Mouse (Mus musculus): ENCODE measurements at regions not wholly inside any gene's neighbourhood (a gene's known extent, or its start where the extent isn't known, plus 50 kb on each side); places are given as distances from the start of the nearest gene placed in this dataset.
"Not testable (repeated sequence)": the region's sequence is repeated elsewhere in the genome, so short reads cannot be mapped to it uniquely, and the experiment has no call there.

- no peak for DNase-seq (ENCODE audit: low spot score)
Measured at GRCm38 (mm10) chrX:162359767-162360545, 200.4 kb upstream of the Nhs start.

DNA sequence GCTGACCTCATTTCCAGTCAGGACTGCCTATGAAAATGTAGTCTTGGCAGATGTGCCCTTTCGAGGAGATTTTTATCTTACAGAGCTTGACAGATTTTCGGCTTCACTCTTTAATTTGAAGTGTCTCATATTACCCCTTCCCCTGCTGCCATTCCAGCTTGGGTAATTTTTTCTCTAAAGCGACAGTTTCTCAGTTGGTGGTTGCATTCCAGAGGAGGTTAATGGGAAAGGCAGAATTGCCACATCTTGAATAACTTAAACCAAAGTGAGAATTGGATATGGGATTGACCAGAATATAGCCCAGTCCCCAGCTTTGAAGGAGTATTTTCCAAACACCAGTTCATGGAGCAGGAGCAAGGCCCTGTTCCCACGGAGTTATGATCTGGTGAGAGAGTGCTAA is 188.8 kb upstream of the Nhs start:
- DNase-seq (ENCODE audit: low spot score), result no peak

DNA sequence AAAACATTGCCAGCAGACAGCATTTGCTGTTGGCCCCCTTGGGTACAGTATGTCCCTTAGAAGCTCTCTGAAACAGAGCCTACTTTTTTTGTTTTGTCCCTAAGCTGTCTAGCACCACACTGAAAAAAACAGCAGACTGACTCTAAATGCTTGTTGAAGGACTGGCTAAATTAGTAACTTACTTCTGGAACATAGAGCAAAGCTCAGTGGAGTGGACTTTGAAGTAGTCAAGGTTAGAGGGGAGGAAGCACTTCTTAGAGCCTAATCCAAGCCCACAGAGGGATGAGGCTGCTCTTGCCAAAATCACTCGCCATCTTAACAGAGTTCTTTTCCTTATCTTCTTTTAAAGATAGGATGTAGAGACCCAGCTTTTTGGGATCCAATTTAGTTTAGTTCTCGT is 188.4 kb upstream of the Nhs start:
- DNase-seq (ENCODE audit: low spot score), result no peak

DNA sequence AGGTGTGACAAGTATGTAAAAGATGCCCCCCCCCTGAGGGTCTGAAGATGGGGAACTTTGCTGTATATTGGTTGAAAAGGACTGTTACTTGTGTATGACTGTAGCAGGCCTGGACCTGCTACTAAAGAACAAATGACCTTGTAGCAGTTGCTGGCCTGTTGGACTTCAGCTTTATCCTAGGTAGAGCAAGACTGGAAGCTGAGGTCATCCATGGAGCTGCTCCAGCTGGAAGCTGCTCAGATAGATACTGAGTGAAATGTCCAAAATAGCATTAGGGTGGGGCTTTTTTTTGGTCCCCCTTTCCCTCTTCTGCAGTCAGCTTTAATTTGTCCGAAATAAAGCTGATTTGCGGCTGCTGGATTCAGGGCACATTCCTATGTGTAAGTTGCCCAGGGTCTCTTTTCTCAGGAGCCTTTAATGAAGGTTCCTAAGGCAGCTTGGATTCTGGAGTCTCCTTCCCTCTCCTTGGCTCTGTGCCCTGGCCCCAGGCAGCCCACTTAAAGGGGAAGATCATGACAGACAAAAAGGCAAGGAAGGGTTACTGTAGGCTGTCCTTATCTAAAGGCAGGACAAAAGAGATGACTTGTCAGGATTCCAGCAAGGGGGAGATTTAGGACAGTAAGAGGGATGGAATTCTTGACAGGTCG is 186.1 kb upstream of the Nhs start:
- no peak for DNase-seq (ENCODE audit: low spot score)

GRCm38 (mm10) chrX:162332121-162332520 is 172.6 kb upstream of the Nhs start:
- no peak for DNase-seq (ENCODE audit: low spot score)

- no peak for DNase-seq (ENCODE audit: low spot score)
Measured at GRCm38 (mm10) chrX:162307646-162308045, 148.1 kb upstream of the Nhs start.

- no peak for DNase-seq (ENCODE audit: low spot score)
Measured at GRCm38 (mm10) chrX:162304145-162304544, 144.6 kb upstream of the Nhs start.

DNA sequence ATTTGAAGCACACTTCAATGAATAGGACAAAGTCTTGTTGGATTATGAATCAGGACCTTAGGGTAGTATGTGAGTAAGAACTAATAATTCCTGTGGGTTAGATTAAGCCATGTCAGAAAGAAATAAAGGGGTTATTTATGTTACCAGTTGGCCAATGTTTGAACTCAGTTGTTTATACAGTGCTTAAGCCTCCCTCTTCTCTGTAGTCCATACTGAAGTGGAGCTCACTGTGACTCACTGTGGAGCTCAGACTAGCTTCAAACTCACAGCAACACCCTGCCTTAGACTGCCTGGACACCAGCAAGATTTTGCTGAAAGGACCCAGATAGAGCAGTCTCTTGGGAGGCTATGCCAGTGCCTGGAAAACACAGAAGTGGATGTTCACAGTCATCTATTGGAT is 143.3 kb upstream of the Nhs start:
- DNase-seq (ENCODE audit: low spot score), result no peak

DNA sequence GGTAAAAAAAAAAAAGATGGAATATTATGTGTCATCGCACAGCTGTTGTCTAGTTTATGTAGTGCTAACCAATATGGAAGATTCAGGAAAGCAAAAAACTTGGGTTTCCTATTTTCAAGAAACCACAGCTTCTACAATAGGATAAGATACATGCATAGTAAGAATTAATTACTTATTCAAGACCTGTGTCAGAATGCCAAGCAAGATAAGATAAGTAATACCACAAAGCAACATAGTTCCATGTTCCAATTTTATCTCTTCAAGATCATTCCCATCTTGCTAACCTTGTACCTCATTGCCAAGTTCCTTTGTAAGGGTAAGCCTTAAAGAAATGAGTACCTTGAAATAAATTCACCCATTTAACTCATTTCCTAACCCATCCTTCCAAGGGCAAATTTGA is 131.7 kb upstream of the Nhs start:
- no peak for DNase-seq (ENCODE audit: low spot score)

DNA sequence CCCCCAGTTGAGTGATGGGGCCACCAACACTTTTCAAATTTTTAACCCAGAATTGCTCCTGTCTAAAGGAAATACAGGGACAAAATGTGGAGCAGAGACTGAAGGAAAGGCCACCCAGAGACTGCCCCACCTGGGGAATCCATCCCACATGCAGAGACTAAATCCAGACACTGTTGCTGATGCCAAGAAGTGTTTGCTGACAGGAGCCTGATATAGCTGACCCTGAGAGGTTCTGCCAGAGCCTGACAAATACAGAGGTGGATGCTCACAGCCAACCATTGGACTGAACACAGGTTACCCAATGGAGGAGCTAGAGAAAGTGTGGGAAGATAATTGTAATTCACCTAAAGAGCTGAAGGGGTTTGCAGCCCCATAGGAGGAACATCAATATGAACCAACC is 126.6 kb upstream of the Nhs start:
- not testable (repeated sequence) for DNase-seq (ENCODE audit: low spot score)

DNA sequence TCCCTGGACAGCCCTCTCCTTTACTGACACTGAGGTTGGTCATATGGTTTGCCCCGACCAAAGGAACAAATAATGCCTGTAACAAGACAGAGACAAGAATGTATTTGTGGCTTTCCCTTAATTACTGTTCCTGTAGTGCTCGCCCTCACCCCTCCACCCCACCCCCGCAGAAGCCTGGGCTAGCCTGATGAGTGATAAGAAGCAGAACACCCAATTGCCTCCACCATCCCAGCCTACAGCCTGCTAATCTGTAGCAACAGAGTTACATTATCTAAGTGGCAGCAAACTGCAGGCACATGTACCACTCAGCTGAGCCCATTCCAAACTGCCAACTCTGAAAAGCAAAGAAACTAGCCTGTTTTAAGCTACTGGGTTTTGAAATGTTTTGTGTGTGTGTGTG is 124.7 kb upstream of the Nhs start:
- no peak for DNase-seq (ENCODE audit: low spot score)

DNA sequence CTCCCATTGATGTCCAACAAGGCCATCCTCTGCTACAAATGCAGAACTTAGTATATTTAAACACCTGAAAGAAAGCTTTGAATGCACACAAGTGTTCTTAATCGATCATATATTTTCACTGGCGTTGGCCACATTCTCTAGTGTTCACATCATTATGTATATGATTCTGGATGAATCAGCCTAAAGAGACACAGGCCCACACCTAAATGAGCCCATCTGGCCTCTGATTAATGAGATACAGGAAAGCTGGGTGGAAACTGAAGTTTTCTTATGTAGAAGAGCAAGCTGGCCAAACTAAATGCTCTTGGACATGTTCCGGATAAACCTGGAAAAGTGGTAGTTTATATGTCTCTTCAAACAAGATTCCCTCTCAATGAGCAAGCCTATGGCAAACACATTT is 123.2 kb upstream of the Nhs start:
- no peak for DNase-seq (ENCODE audit: low spot score)

GRCm38 (mm10) chrX:162278834-162279708 is 119.5 kb upstream of the Nhs start:
- DNase-seq (ENCODE audit: low spot score), result peak; percentile 62

GRCm38 (mm10) chrX:162274581-162274980 is 115.1 kb upstream of the Nhs start:
- no peak for DNase-seq (ENCODE audit: low spot score)

DNA sequence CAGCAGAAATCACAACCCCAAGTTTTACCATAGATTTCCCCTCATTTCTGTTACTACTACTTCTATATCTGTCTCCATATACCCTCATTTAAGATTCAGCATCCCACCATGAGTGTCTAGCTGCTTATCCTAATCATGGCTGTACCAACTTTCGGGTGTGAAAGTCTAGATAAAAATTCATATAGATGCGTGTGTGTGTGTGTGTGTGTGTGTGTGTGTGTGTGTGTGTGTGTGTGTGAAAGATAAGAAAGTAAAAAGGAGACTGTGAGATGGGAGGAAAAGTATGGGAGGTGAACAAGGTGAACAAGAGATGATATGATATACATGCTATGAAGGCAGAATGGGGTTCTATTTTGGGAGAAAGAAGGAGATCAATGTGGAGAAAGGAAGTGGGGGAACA is 111.7 kb upstream of the Nhs start:
- DNase-seq (ENCODE audit: low spot score), result no peak

DNA sequence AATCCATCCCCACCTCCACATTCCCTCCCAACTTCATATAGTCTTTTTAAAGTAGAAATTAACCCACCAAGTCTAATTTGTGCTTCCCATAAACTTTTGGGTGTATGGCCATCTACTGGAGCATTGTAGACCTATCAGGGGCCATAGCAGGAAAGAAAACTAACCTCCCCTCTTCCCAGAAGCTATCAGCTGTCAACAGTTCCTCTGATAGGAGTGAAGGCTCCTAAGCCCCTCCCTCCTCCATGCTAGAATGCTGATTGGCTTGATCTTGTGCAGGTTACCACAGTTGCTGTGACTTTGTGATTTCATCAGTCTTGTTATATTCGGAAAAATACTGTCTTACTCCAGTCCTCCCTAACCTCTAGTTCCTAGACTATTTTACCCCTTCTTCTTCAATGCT is 109.4 kb upstream of the Nhs start:
- DNase-seq (ENCODE audit: low spot score), result no peak

- no peak for DNase-seq (ENCODE audit: low spot score)
Measured at GRCm38 (mm10) chrX:162268112-162268511, 108.6 kb upstream of the Nhs start.

- DNase-seq (ENCODE audit: low spot score), result no peak
Measured at GRCm38 (mm10) chrX:162267679-162268078, 108.1 kb upstream of the Nhs start.

DNA sequence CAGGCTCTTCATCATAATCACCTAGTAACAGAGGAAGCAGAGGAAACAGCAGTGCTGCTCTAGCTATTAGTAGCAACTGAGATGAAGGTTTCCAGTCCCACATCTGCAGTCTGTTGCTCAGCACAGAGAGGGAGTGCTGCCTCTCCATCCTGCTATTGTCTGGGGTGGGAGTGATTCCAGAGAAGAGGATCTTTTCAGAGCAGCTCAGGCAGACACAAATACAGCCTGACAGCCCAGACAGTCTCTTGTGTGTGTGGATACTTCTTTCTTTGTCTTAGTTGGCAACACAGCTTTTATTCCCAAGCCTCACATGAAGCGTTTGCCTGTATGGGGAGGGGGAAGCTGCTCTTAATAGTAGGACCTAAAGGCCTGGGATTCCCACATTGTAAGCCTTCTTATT is 107.2 kb upstream of the Nhs start:
- DNase-seq (ENCODE audit: low spot score), result no peak

DNA sequence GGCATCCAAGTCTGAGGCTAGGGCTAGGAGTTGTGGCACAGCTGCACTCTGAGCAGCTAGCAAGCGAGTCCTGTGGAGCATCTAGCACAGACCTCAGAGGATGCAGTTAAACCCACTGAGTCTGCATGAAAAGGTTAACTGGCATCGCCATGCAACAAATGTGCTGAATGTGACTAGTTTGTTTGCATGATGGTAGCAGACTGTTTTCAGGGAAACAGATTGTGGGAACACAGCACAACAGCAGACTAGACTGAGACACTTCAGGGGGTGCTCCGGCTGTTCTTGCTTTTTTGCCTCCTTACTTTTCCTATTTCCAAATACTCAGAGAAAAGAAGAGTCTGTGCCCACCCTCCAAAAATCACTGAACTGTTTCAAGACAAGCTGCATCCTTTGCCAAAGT is 97.9 kb upstream of the Nhs start:
- no peak for DNase-seq (ENCODE audit: low spot score)

DNA sequence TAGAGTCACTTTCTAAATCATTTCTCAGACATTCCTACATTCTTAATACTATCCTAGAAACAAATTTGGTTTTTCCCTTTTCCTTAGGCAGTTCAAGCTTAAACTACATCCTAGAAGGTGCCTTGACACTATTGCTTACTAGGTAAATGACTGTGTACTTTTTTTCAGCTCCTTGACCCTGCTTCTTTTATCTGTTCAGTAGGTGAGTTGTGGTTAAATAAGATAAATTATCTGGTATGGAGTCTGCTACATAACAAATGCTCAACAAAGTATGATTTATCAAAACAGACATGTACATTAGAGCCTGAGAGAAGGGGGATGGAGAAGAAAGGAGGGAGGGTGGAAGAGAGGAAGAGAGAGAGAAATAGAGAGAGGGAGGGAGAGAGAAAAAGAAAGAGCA is 96.3 kb upstream of the Nhs start:
- no peak for DNase-seq (ENCODE audit: low spot score)

DNA sequence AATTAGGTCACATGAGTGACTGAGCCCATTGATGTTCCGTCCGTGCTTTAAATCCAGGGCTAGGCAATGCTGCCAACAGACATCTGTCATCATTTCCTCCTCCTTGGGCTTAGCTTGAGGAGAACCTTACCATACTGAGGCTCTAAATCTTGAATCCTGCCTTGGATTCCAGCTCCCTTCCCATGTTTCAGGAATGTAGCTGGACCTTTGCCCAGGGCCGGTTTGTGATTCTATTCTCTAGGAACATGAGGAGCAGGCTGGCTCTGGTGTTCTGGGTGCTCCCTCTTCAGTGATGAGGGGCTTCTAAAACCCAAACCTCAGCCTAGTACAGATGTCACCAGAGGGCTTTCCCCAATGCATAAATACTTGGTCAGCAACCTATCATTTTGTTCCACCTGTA is 81.8 kb upstream of the Nhs start:
- no peak for DNase-seq (ENCODE audit: low spot score)

DNA sequence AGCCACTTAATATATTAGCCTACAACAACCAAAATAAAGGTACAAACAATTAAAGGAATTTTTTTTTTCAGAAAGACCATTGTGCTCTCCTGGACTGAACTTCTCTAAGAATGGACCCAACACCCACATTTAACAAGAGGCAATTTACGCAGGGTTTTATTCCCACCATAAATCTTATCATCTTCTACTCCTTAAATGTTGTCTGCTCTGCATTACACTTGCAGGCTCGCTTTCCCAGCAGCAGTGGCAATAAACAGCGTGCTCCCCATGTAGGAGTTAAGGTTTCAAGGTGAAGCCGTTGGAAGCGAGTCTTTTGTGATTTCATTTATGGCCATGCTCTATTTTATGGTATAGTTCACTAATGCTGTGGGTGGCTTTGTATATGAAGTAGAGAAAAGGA is 76.0 kb upstream of the Nhs start:
- no peak for DNase-seq (ENCODE audit: low spot score)
